Mouse (Mus musculus): ENCODE results near the gene Anks1.

Anks1 gene

GRCm38 (mm10) chr17:27925504-27925903 lies 16.4 kb downstream of the Anks1 start:
- in situ Hi-C loops (cut with MboI; ENCODE audit: unreplicated experiment in 2 of 2): loop anchor here in 1 of 2 experiments (25.0 kb wide), 1 partner anchor 1538 kb away; no protein-coding TSS in a partner anchor

GRCm38 (mm10) chr17:27930291-27930690 lies 21.2 kb downstream of the Anks1 start:
- in situ Hi-C loops (cut with MboI; ENCODE audit: unreplicated experiment in 2 of 2): loop anchor here in 1 of 2 experiments (25.0 kb wide), 1 partner anchor 1543 kb away; no protein-coding TSS in a partner anchor

- in situ Hi-C loops (cut with MboI; ENCODE audit: unreplicated experiment in 2 of 2): loop anchor here in 1 of 2 experiments (25.0 kb wide), 1 partner anchor 1545 kb away; no protein-coding TSS in a partner anchor
Observed at GRCm38 (mm10) chr17:27931826-27932225, 22.7 kb downstream of the Anks1 start.

DNA sequence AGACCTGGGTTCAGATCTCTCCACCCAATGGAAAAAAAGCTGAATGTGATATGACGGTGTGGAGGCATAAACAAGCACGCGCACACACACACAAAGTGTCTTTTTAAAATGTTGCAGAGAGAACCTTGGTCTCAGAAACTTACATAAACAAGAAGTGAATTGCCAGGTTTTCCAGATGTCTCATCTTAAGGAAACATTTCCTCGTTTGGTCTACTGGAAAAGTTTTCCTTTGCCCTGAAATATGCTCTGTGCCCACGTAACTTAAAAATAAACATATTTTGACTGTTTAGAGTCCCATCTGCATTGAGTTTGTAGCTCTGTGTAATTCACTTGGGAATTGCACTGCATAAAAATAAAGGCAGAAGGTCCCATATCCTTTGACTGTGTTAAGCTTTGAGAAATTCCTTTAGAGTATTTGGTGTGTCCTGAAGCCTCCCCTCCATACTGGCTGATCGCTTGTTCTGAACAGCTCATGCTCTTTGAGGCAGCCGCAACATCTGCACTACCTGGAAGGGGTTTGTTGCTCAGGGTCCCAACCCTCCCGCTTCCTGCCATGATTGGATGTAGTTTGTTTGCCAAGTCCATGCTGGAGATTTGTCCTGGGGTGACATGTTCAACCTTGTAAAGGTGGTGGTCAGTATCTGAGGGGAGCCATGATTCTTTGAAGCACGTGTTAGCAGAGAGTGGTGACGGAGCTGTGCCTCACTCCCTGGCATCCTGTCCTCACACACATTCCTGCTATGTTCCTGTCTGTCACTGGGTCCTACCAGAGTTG lies 25.2 kb downstream of the Anks1 start:
- in situ Hi-C loops (cut with MboI; ENCODE audit: unreplicated experiment in 2 of 2): loop anchor here in 1 of 2 experiments (25.0 kb wide), 1 partner anchor 1547 kb away; no protein-coding TSS in a partner anchor

GRCm38 (mm10) chr17:27935091-27935490 lies 26.0 kb downstream of the Anks1 start:
- in situ Hi-C loops (cut with MboI; ENCODE audit: unreplicated experiment in 2 of 2): loop anchor here in 1 of 2 experiments (25.0 kb wide), 1 partner anchor 1548 kb away; no protein-coding TSS in a partner anchor

GRCm38 (mm10) chr17:27937054-27937615 lies 28.0 kb downstream of the Anks1 start:
- in situ Hi-C loops (cut with MboI; ENCODE audit: unreplicated experiment in 2 of 2): loop anchor here in 1 of 2 experiments (25.0 kb wide), 1 partner anchor 1550 kb away; no protein-coding TSS in a partner anchor

GRCm38 (mm10) chr17:27938121-27938754 lies 29.1 kb downstream of the Anks1 start:
- in situ Hi-C loops (cut with MboI; ENCODE audit: unreplicated experiment in 2 of 2): loop anchor here in 1 of 2 experiments (25.0 kb wide), 1 partner anchor 1551 kb away; no protein-coding TSS in a partner anchor

DNA sequence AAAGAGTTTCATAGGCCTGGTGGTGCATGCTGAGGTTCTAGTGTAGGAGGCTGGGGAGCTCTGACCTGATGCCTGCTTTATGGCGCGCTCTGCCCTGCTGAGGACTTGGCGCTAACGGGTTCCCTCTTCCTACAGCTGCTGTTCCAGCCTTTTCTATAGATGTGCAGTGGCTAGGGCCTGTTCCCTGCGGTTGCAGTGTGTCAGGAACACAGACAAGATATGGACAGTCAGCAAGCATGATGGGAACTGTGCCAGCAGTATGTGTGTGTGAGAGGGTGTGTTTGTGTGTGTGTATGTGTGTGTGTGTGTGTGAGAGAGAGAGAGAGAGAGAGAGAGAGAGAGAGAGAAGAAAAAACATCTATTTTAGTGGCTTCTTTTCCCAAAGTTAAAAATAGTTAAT lies 29.9 kb downstream of the Anks1 start:
- in situ Hi-C loops (cut with MboI; ENCODE audit: unreplicated experiment in 2 of 2): loop anchor here in 1 of 2 experiments (25.0 kb wide), 1 partner anchor 1552 kb away; no protein-coding TSS in a partner anchor

DNA sequence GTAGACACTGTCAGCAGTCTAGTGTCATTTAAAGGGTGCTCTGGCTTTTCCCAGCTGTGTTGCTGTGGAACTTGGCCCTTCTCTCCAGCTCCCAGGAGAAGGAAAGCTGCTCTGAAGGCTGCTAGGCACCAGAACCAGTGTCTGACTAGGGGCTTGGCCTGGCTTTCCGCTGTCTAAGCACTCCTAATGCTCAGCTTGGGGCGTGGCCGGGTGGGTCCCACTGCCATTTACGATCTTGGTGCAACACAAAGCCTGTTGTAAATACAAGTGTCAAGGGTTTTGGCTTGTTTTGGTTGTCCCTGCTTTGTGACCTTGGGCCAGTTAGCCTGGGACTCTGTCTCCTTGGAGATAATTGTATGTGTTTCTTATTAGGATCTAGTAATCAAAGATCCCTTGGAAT lies 31.2 kb downstream of the Anks1 start:
- in situ Hi-C loops (cut with MboI; ENCODE audit: unreplicated experiment in 2 of 2): loop anchor here in 1 of 2 experiments (25.0 kb wide), 1 partner anchor 1553 kb away; no protein-coding TSS in a partner anchor

GRCm38 (mm10) chr17:27941178-27941577 lies 32.1 kb downstream of the Anks1 start:
- in situ Hi-C loops (cut with MboI; ENCODE audit: unreplicated experiment in 2 of 2): loop anchor here in 1 of 2 experiments (25.0 kb wide), 1 partner anchor 1554 kb away; no protein-coding TSS in a partner anchor

DNA sequence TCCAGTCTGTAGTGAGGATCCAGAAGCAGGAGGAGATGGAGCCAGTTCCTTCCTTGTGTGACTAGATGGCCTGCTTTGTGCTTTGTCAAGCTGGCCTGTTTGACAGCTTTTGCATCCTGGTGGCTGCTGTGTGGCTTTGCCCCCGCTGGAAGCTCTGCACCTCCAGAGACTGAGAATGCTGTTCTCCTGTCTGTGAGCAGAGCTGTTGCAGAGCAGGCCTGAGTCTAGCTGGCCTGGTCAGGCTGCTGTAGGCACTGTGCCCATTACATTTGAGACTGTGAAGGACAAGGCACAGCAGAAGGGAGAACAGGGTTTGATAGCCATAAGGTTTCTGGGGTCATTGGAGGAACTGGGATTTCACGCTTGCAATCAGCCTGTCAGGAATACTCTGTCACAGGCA lies 32.6 kb downstream of the Anks1 start:
- in situ Hi-C loops (cut with MboI; ENCODE audit: unreplicated experiment in 2 of 2): loop anchor here in 1 of 2 experiments (25.0 kb wide), 1 partner anchor 1554 kb away; no protein-coding TSS in a partner anchor

- in situ Hi-C loops (cut with MboI; ENCODE audit: unreplicated experiment in 2 of 2): loop anchor here in 1 of 2 experiments (25.0 kb wide), 1 partner anchor 1555 kb away; no protein-coding TSS in a partner anchor
Observed at GRCm38 (mm10) chr17:27942131-27942530, 33.0 kb downstream of the Anks1 start.

- in situ Hi-C loops (cut with MboI; ENCODE audit: unreplicated experiment in 2 of 2): loop anchor here in 1 of 2 experiments (25.0 kb wide), 1 partner anchor 1558 kb away; no protein-coding TSS in a partner anchor
Observed at GRCm38 (mm10) chr17:27945546-27946216, 36.6 kb downstream of the Anks1 start.

DNA sequence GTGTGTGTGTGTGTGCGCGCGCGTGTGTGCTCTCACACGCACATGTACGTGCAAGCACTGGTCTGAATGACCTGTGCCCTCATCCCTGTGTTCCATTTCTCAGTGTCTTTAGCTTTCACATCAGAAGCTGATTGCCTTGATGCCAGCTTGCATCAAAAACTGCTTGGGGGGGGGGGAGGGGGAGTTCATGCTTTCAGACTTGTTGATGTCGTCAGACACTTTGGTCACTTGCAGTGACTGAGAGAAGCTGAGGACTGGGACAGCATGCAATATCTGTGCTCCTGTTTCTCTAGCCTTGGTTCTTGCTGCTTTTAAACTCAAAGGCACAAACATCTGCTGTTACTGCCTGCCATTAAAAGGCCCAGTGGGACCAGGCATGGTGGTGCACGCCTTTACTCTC lies 37.3 kb downstream of the Anks1 start:
- in situ Hi-C loops (cut with MboI; ENCODE audit: unreplicated experiment in 2 of 2): loop anchor here in 1 of 2 experiments (25.0 kb wide), 1 partner anchor 1559 kb away; no protein-coding TSS in a partner anchor

DNA sequence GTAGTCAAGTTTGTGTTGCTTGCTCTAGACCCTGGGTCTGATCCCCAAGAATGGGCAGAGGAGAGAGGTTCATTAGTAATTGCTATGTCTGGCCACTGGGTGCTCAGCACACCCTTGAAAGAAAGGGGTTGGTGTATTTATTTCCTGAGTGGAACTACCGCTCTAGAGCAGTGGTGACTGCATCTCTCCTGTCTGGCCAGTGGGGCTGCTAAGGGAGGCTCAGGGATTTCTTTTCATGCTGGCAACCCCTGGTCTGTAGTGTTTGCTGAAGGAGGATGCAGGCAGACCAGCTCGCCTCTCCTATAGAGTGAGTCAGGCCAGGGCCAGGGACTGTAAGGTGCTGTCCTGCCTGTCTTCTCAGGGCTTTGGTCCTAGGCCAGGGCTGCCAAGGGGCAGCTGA lies 38.0 kb downstream of the Anks1 start:
- in situ Hi-C loops (cut with MboI; ENCODE audit: unreplicated experiment in 2 of 2): loop anchor here in 1 of 2 experiments (25.0 kb wide), 1 partner anchor 1560 kb away; no protein-coding TSS in a partner anchor

- in situ Hi-C loops (cut with MboI; ENCODE audit: unreplicated experiment in 2 of 2): no loop called here
Observed at GRCm38 (mm10) chr17:27953136-27953535, 44.0 kb downstream of the Anks1 start.

GRCm38 (mm10) chr17:27954629-27955402 lies 45.7 kb downstream of the Anks1 start:
- in situ Hi-C loops (cut with MboI; ENCODE audit: unreplicated experiment in 2 of 2): no loop called here

DNA sequence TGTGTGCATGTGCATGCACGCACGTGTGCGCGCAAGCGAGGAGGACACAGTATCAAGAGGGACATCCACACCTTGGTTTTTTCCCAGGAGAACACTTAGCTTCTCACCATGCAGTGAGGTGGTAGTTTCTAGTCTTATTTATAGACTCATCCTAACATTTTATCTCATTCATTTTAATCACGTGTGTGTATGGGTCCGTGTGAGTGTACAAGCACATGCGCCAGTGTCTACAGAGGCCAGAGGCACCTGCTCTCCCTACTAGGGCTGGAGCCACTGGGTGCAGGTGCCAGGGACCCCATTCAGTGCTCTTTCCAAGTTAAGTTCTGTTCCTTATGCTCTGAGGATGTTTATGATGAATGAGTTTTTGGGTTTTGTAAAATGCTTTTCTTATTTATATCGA lies 48.5 kb downstream of the Anks1 start:
- in situ Hi-C loops (cut with MboI; ENCODE audit: unreplicated experiment in 2 of 2): no loop called here
